Mouse (Mus musculus) liver, embryonic 14.5 days (tissue): ENCODE measurements around the gene Olfr552.

Source experiments
- CTCF ChIP-seq: IDR thresholded peaks from 2 replicates; pipeline ENCODE4 v1.5.1; 2016; ENCODE audit warnings: antibody characterized with exemption, low read depth, control low read depth
- EP300 ChIP-seq: IDR thresholded peaks from 2 replicates; pipeline ENCODE4 v1.6.1; 2016; ENCODE audit warnings: antibody characterized with exemption, low read depth

DNA sequence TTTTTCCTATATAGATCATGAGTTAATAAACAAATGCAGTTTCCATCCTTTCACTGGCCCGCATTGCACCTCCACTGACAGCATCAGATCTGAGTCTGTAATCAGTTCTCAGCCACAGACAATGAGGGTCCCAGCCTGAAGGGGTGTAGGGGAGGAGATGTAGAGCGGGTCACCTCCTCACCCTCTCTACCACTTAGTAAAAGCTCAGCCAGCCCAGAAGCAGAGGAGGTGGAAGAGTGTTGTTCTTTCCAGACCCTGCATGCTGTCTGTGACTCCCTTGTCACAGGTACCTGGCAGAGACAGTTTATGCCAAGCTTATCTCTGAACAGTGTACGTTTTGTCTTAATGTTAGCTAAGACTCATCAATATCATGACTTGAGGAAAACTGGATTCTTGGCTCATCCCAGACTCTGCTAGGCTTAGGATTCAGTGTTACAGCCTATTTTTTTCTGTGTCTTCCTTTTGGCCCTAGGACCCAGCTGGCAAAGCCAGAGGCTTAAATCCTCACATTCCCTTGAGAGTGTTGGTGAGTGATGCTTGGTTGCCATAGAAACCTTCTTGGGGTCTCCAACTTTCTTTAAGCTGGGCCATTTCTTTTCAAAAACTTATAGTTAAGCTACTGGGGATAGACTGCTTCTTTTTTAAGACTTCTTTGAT, 24.3 kb upstream of the Olfr552 start:
- TF ChIP-seq CTCF: no peak
- no peak for TF ChIP-seq EP300
